Mouse (Mus musculus) cerebellum, adult 9-11 months (tissue): ENCODE measurements around the gene Catsperz.

Experiments
- DNase-seq: peaks from one replicate; pipeline ENCODE4 v3.0.0; 2022

Catsperz gene

GRCm38 (mm10) chr19:6925307-6925573 is at the start of gene Catsperz:
Catsperz (minus strand) TSS chr19:6925380.
- DNase-seq = no peak

- DNase-seq = peak; percentile 74
Observed at GRCm38 (mm10) chr19:6974211-6975205, 49.3 kb upstream of the Catsperz start, which contains the start of gene Ppp1r14b. Ppp1r14b (plus strand) TSS chr19:6974968.

GRCm38 (mm10) chr19:6973581-6974190 is 48.5 kb upstream of the Catsperz start:
- DNase-seq = no peak

- DNase-seq = peak; percentile 46
Observed at GRCm38 (mm10) chr19:6972247-6972917, 47.2 kb upstream of the Catsperz start.

GRCm38 (mm10) chr19:6971644-6972043 is 46.5 kb upstream of the Catsperz start:
- DNase-seq = no peak

- DNase-seq = peak; percentile 46
Observed at GRCm38 (mm10) chr19:6970460-6971085, 45.4 kb upstream of the Catsperz start.

GRCm38 (mm10) chr19:6969665-6970381 is 44.6 kb upstream of the Catsperz start:
- DNase-seq = peak; percentile 46

GRCm38 (mm10) chr19:6969291-6969664 is 44.1 kb upstream of the Catsperz start:
- no peak for DNase-seq

- DNase-seq = no peak
Observed at GRCm38 (mm10) chr19:6968491-6969271, 43.5 kb upstream of the Catsperz start.

GRCm38 (mm10) chr19:6956461-6956860 is 31.3 kb upstream of the Catsperz start:
- no peak for DNase-seq

- peak; percentile 43 for DNase-seq
Observed at GRCm38 (mm10) chr19:6955424-6955823, 30.2 kb upstream of the Catsperz start.

- peak; percentile 74 for DNase-seq
Observed at GRCm38 (mm10) chr19:6954046-6954445, 28.9 kb upstream of the Catsperz start.

GRCm38 (mm10) chr19:6952712-6953037 is 27.5 kb upstream of the Catsperz start:
- DNase-seq = peak; percentile 70

GRCm38 (mm10) chr19:6951994-6952711 is 27.0 kb upstream of the Catsperz start:
- peak; percentile 89 for DNase-seq

GRCm38 (mm10) chr19:6951381-6951968 is 26.3 kb upstream of the Catsperz start:
- DNase-seq = peak; percentile 96

GRCm38 (mm10) chr19:6950613-6951153 is 25.5 kb upstream of the Catsperz start:
- peak; percentile 77 for DNase-seq

- DNase-seq = peak; percentile 56
Observed at GRCm38 (mm10) chr19:6949951-6950350, 24.8 kb upstream of the Catsperz start.

- DNase-seq = no peak
Observed at GRCm38 (mm10) chr19:6949532-6949931, 24.4 kb upstream of the Catsperz start.

- DNase-seq = peak; percentile 87
Observed at GRCm38 (mm10) chr19:6948186-6948585, 23.0 kb upstream of the Catsperz start.

GRCm38 (mm10) chr19:6947742-6948141 is 22.6 kb upstream of the Catsperz start:
- no peak for DNase-seq
